Mouse (Mus musculus): ENCODE measurements around the gene Qrich2. TPM values are rescaled to one million over a fixed set of nuclear protein-coding genes. Genes with fewer than 3 reads are reported as not detected.
"Not testable (repeated sequence)": the region's sequence is repeated elsewhere in the genome, so short reads cannot be mapped to it uniquely, and the experiment has no call there.

Gene Qrich2
- total RNA-seq (2021): not detected
- polyA plus RNA-seq (2012; rRNA removed): 0.06 TPM in 1 of 2 replicates, not detected in the other
- long read RNA-seq, partial matches to known transcripts: 1 of 1 reads
- long read RNA-seq, other reads (novel, unspliced or antisense): 0 of 1 reads

GRCm38 (mm10) chr11:116466141-116466540, at the start of gene Qrich2:
Gene Qrich2 (minus strand): TSS chr11:116466241.
- DNase-seq: no peak

GRCm38 (mm10) chr11:116515330-116516020, 49.4 kb upstream of the Qrich2 start:
- no peak for DNase-seq

GRCm38 (mm10) chr11:116513531-116514038, 47.5 kb upstream of the Qrich2 start:
- DNase-seq: no peak

DNA sequence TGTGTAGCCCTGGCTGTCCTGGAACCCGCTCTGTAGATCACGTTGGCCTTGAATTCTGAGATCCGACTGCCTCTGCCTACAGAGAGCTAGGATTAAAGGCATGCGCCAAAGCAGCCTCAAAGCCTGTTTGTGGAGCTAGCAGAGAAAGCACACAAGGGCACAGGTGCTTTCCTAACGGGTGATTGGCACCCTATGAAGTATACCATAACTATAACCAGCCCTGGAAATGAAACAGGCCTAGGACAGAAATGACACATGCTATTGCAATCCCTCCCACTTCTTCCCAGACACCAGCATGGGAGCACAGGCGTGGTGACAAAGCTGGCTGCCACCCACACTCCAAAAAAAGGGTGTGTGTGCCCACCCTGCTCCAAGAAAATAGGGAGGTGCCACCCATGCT, 46.9 kb upstream of the Qrich2 start:
- no peak for DNase-seq

DNA sequence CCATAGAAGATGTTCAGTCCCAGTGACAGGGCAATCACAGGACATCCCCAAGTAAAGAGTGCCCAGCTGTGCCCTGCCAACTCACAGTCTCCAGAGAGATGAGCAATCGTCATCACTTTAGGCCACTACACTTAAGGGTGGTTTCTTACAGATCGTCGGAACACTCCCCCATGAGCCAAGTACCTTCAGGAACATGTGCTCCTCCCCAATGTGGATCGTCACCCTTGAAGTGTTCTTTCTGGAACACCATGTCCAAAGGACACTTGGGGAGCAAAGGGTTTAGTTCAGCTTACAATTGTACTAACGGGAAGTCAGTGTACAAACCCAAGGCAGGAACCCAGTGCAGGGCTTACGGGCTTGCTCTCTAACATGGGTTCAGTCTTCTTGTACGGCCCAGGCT, 46.1 kb upstream of the Qrich2 start:
- no peak for DNase-seq

GRCm38 (mm10) chr11:116511301-116511868, 45.3 kb upstream of the Qrich2 start:
- DNase-seq: no peak

GRCm38 (mm10) chr11:116508689-116509088, 42.6 kb upstream of the Qrich2 start:
- no peak for DNase-seq

DNA sequence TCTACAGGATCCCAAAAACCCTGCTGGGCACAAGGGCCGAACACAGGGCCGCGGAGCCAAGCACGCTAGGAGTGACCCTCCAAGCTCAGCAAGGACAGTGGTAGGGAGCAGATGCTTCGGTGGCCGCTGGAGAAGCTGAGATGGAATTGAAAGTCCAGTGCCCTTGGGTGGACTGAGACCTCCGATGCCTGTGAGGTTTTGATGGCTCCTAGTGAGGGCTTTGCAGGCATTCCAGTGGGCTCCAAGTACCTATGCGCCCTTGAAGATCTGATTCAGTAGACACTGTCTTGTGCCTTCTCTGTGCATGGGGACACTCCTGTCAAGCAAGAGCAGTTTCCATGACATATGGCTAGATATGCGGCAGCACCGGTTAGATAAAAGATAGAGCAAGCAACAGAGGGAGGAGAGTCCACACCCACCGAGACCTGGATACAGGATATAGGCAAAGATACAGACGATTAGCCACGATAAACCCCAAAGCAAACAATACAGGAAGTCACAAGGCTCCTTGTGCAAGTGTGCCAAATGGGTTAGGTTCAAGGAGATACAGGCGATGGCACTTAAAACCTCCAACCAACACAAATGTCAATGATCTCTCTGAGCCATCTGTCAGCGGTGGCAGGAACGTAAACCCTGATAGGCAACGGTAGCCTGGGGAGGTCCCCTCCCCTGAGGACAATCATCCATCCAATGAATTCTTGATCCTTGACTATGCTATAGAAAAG, 40.3 kb upstream of the Qrich2 start:
- DNase-seq: no peak

DNA sequence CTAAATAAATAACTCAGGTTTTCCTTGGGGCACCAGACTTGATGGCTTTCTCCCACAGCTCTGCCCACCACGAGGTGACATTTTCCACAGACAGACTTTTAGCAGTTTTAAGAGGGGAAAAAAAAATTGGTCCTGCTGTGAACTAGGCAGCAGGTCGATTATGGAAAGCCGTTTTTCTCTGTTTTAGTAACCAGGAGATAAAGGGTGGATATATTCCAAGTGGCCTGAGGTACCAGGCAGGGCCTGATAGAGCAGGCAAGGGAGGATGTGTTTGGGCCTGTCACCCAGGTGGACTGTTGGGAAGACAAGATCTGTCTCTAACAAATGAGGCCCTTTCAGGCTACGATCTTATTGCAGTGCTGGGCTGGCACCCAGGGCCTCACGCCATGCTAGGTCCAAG, 39.5 kb upstream of the Qrich2 start:
- no peak for DNase-seq

DNA sequence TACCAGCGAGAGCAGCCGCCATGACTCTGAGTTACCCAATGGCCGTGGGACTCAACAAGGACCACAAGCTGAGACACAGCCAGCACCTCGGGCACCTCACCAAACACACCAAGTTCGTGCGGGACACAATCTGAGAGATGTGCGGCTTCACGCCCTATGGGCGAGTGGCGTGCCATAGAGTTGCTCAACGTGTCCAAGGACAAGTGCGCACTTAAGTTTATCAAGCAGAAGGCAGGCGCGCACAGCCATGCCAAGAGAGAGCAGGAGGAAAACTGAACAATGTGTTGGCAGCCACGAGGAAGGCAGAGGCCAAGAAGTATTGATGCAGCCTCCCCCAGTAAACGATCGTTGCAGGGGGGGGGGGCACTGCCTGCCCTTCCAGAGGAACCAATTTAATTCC, 38.5 kb upstream of the Qrich2 start:
- no peak for DNase-seq

DNA sequence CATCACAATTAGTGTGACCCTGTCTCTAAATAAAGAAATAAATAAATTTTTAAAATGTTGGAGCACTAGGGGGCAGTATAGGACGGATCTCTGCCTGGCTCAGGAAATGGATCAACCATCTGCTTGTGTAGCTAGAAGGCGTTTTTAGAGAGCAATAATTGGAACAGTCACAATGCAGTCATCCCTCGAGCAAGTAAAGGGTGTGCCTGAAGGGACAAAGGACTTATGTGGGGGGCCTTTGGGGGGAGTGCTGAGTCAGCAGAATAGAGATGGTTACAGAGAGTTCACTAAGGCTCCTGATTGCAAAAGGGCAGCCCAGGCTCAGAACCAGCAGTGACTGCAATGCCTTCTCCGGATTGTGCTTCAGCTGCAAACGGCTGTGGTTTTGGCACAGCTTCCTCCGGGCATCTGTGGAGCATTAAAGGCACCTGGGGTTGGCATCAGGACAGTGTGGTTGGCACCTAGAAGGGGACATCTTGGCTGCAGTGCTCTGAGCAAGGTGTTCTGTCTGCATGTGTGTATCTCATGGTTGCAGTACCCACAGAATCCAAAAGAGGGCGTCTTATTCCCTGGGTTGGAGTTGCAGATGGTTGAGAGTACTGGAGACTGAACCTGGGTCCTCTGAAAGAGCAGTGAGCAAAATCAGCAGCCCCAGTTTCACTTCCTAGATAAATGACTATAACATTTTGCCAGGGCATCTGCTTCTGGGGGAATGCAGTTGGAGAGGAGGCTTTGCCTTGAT, 35.1 kb upstream of the Qrich2 start:
- peak; percentile 28 for DNase-seq

DNA sequence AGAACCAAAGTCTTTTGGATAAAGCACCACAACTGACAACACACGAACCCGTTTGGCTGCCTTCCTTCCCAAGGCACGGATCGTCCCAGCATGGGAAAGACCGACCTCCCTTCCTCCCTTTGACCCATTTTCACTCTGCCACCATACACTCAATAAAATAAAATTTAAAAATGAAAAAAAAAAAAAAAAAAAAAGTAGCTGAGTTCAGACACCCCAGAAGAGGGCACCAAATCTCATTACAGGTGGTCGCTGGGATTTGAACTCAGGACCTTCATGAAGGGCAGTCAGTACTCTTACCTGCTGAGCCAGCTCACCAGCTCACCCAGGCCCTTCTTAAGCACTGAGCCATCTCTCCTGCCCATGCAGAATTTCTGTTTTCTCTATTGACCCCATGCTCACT, 33.0 kb upstream of the Qrich2 start:
- no peak for DNase-seq

- DNase-seq: no peak
Observed at GRCm38 (mm10) chr11:116498596-116498995, 32.6 kb upstream of the Qrich2 start.

DNA sequence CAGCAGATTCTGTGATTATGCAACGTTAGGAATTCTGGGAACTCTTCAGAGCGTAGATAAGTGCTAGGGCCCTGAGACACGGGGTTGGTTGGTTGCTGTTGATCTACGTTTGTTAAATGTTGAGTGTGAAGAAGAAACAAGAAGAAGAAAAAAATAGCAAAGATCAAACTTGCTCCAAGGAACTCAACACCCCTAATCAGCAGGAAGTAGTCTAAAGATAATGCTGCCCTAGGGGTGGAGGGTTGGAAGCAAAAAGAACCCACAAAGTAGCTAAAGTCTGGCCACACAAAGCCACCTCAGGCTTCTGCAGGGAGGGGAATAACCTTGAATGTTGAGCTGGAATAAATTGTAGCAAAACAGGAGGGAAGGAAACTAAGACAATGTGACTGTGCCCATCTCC, 31.3 kb upstream of the Qrich2 start:
- no peak for DNase-seq

GRCm38 (mm10) chr11:116494474-116495174, 28.6 kb upstream of the Qrich2 start:
- peak; percentile 44 for DNase-seq

GRCm38 (mm10) chr11:116493795-116494252, 27.8 kb upstream of the Qrich2 start, which contains the start of gene Prpsap1:
Gene Prpsap1 (minus strand): TSS chr11:116494202.
- DNase-seq: peak; percentile 63

- DNase-seq: no peak
Observed at GRCm38 (mm10) chr11:116493191-116493590, 27.1 kb upstream of the Qrich2 start.

DNA sequence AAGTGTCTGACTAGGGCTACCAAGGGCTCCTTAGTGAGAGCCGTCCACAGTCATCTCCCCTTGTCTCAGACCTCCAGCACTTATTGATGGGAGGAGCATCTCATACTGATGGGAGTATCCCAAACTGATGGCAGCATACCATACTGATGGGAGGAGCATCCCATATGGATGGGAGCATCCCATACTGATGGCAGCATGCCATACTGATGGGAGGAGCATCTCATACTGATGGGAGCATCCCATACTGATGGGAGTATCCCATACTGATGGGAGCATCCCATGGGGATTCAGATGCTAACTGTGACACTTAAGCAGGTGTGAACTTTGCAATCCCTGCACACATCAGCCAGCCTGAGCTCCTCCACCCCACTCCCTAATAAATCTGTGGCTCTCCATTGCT, 26.5 kb upstream of the Qrich2 start:
- DNase-seq: not testable (repeated sequence)

DNA sequence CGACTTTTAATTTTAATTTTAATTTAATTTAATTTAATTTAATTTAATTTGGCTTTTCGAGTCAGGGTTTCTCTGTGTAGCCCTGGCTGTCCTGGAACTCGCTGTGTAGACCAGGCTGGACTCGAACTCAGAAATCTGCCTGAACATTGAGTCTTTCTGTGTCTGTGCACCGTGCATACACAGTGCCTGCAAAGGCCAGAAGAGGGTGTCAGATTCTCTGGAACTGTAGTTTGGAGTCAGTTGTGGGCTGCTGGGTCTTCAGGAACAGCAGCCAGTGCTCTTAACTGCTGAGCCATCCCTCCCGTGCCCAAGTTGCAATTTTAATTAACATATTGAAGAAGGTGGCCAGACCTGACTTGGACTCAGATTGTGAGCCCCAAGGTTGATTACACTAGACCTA, 25.3 kb upstream of the Qrich2 start:
- no peak for DNase-seq

GRCm38 (mm10) chr11:116490232-116491107, 24.4 kb upstream of the Qrich2 start:
- DNase-seq: peak; percentile 93
